Mouse (Mus musculus): ENCODE results near the gene Atp1a4.
A peak's percentile ranks its signal among the peaks of the same experiment; 100 is the strongest.

The Atp1a4 gene

DNA sequence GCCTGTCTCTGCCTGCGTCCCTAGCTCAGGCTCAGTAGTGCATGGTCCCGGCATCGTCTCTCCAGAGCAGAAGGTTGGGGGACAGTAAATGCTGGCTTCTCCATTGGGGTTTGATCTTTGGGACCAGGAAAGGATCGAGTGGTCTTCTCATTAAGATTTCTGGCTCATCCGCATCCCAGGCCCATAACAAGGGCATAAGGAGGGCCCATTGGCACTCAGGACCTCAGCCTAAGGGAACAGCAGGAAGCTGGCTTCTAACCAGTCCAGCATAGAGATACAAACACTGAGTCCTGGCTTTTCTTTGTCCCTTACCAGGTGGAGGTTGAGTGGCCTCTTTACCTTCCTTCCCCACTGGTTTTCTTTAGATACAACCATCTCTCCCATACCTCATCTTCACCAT lies 60.4 kb downstream of the Atp1a4 start:
- no peak for DNase-seq (ENCODE audit: low spot score)

DNA sequence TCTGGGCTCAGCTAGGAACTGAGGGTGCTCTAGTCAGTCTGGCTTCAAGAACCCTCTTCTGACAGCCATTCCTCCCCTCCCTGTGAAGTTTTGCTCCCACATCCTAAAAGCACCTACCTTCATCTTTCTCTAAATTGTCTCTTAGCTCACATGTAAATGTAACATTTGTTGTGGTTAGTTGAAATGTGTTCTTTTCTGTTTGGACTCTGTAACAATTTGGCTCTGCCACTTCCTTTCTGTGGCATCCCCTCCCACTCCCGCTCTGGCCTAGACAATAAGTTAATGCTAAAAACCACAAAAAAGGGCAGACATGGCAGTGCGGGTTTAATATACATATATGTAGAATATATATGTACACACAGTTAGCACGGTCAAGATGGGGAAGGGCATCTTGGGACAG lies 61.1 kb downstream of the Atp1a4 start:
- DNase-seq (ENCODE audit: low spot score) = no peak

DNA sequence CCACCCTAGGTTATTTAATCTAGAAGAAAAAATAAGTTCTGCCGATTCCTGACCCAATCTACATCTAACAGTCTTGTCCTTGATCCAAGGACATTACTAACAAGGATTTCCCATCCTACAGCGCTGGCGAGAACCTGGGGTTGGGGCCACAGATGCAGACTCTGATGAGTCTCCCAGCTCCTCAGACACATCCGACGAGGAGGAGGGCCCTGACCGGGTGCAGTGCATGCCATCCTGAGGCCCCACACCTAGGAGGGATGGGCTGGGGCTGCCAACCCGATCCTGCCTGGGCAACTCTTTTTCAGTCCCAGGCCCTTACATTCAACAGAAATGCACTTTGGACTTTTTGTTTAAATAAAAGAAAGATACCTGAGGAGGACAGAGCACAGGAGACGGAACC lies 63.8 kb downstream of the Atp1a4 start:
- DNase-seq (ENCODE audit: low spot score) = no peak

DNA sequence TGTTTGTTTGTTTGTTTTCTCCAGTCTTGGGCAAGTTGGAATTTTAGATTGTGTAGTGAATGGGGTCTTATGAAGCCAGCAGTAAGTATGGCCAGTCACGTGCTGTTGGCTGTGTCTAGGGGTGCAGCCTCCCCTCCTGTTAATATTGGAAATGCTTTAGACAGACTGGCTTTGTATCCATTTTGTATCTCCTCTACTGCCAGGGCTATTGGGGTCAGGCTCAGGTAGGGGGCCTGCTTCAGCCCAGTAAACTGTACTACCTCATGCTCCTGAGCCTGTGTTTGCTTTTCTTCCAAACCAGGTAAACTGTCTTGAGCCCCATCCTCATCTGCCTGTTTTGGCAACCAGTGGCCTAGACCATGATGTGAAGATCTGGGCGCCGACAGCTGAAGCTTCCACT lies 66.0 kb downstream of the Atp1a4 start:
- no peak for DNase-seq (ENCODE audit: low spot score)

DNA sequence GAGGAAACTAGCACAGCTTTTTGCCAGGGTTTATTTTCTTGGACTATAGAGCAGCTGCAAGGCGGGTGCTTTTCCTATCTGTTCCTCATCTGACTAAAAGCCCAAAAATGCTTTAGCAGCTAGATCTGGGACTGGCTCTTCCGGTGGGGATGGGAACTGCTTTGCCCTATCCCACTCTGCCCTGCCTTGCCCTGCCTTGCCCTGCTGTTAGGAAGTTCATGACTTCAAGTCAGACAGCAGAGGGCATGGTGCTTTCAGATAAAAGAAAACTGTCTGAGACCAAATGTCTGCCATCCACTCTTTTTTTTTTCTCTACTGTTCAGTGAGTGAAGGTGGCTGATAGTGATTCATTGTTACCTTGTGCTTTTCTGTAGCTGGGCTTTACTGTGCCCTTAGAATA lies 66.6 kb downstream of the Atp1a4 start:
- no peak for DNase-seq (ENCODE audit: low spot score)

DNA sequence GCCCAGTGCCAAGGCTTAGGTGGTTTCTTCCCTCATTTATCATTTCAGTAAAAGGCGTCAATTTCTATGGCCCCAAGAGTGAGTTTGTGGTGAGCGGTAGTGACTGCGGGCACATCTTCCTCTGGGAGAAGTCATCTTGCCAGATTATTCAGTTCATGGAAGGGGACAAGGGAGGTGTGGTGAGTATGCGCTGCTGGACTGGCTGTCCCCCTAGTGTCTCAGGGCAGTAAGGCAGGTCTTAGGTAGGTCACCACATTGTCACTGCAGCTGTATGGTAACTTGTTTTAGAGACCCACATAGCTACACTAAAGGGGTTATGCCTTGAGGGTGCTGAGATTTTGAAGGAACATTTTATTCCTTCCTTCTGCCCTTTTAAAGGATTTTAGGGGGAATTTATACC lies 69.3 kb downstream of the Atp1a4 start:
- DNase-seq (ENCODE audit: low spot score) = peak; percentile 54

DNA sequence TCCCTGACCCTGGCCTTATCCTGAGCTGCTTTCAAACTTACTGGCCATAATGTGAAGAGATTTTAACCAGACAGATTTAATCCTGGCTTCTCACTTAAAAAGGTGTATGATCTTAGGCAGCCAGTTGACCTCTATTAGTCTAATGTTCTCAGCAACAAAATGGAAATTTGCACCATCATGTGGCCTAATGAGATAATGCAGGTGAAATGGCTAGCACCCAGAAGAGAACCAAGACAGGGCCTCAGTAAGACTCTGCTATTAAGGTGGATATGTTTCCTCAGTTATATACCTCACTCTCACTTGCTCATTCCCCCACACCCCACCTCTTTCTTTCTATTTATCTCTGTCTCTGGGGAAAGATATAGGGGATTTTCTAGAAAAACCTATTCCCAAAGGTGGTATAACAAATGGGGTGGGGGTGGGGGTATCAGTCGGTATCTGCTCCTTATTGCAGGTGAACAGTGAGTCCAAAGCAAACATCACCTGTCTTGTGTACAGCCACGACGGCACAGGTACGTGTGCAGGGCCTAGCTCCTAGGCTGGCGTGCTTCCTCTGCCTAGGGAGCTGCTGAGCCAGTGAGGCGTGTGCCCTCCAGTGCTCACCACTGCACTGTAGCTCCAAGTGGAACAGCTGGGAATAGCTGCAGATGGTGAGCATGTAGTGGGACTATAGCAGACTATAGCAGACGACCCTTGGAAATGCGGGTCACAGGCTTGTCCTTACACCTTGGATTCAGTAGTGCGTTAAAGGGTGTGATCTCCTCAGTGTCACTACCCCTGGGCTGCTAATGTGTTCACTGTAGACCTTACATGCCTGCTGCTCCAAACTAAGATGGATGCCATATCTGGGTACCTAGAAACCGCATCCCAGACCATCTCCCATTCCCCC lies 71.6 kb downstream of the Atp1a4 start:
- no peak for DNase-seq (ENCODE audit: low spot score)

DNA sequence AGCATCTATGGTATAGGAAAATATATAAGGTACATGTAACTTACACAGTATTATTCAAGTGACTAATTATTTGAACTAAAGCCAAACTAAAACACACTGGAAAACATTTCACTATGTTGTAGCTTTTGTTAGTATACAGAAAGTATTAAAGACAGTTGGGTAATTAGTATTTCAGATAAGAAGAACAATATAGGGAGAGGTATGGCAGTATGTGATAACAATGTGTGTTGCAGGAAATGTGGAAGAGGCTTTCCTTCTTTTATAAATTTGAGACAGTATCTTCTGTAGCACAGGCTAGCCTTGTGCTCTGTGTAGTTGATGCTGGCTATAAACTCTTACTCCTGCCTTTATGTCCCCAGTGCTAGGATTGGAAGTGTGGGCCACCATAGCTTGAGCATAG lies 74.3 kb downstream of the Atp1a4 start:
- DNase-seq (ENCODE audit: low spot score) = no peak

DNA sequence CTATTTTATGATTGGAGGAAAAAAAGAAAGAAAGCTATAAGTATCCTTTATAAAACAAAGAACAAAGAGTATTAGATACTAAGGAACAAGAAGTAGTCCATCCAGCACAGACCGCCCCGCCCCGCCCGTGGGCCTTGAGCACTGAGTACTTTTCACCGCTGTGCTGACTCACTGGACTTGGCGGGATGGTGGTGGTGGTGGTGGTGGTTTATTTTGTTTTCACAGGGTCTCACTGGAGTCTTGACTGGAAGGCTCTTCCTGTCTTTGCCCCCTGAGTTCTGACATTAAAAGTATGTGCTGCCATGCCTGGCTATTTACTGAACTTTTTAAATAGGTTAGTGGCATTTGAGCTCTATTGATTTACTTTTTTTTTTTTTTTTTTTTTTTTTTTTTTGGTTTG lies 75.2 kb downstream of the Atp1a4 start:
- DNase-seq (ENCODE audit: low spot score) = no peak

DNA sequence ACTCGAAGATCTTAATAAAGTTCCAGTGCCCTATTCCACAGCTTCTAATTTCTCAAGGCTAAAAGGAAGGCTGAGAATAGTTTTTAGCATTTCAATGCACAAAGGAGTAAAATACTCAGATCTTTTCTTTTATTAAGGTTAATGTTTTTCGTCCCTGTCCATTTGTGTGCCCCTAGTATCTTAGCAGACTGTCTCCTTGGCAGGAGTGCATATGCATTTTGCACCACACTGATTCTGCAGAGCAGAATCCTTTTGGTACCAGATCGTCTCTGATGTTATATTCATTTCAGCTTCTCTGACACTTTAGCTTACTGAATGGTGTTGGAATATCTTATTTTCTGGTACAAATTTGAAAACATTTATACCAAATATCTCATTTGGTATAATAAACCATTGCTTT lies 76.4 kb downstream of the Atp1a4 start:
- no peak for DNase-seq (ENCODE audit: low spot score)

DNA sequence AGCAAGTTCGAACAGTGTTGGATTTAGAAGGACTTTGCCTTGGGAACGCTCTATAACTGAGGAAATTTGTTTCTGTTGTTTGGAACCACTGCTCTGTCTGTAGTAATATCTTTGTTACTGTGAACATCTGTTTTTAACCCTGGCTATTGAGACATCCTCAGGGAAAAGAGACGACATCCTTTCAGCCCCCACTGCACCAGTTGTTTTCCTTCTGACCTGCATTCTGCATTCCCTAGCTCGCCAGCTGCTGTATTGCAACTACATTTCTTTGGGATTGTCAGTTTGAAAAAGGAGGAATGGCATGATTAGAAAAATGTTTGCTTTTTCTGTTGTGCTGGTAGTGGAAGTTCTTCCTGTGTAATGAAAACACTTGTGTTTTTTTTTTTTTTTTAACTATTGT lies 77.3 kb downstream of the Atp1a4 start:
- no peak for DNase-seq (ENCODE audit: low spot score)

DNA sequence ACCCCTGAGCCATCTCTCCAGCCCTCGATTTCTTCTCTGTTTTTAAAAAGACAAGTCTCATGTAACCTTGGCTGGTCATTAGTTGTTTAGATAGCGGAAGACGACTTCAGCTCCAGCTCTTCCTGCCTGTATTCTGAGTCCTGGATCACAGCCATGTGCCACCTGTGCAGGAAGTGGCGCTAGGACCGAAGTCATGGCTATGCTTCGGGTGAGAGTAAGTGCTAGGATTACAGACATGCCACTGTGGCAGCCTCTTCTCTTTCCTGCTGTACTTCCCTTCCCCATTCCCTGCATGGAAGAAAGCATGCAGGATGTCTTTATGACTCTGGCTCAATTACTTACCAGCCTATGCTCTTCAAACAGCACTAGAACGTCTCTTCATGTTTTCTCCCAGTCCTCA lies 79.1 kb downstream of the Atp1a4 start:
- no peak for DNase-seq (ENCODE audit: low spot score)

DNA sequence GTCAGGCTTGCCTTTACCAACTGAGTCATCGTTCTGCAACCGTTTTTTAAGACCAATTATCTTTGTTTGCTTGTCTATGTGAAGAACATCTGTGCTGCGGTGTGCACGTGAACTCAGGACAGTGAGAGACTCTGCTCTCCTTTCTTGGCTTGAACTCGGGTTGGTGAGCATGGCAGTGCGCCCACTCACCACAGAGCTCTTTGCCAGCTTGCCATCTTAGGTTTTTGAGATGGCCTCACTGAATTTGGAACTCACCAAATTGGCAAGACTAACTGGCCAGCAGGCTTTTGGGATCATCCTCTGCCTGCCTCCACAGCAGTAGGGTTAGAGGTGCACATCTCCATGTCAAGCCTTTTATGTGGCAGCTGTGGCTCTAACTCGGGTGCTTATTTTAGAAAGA lies 80.4 kb downstream of the Atp1a4 start:
- no peak for DNase-seq (ENCODE audit: low spot score)

Data from testis, postnatal 10 days (tissue).